Mouse (Mus musculus) stomach, postnatal 0 days (tissue): ENCODE measurements around the gene Il10. TPM values are rescaled to one million over a fixed set of nuclear protein-coding genes. Genes with fewer than 3 reads are reported as not detected.

ENCODE experiments used
- ATAC-seq: fragments of 200-750 bp; cut with Nextera tagmentation; 2 replicates; pipeline ENCODE4 v1.8.0; 2017; ENCODE audit not compliant: low FRiP score, low TSS enrichment
- DNase-seq: peaks from one replicate; pipeline ENCODE4 v3.0.0-alpha.2; 2016; ENCODE audit warnings: low spot score
- H3K27ac ChIP-seq: fragments of 300-500 bp; sonication (generic); replicated peaks from 2 replicates; pipeline ENCODE4 v1.5.1; 2014; ENCODE audit warnings: mild to moderate bottlenecking, control low read depth
- H3K27me3 ChIP-seq: fragments of 300-500 bp; sonication (generic); 2 replicates; pipeline ENCODE4 v1.6.1; 2014; ENCODE audit warnings: low read length; ENCODE audit not compliant: control insufficient read depth, insufficient read depth
- H3K36me3 ChIP-seq: fragments of 300-500 bp; sonication (generic); 2 replicates; pipeline ENCODE4 v1.6.1; 2014; ENCODE audit warnings: low read length, mixed read lengths; ENCODE audit not compliant: control insufficient read depth, insufficient read depth
- H3K4me1 ChIP-seq: fragments of 300-500 bp; sonication (generic); replicated peaks from 2 replicates; pipeline ENCODE4 v1.6.1; 2014; ENCODE audit warnings: antibody characterized with exemption; ENCODE audit not compliant: control insufficient read depth, insufficient read depth
- H3K4me2 ChIP-seq: fragments of 300-500 bp; sonication (generic); replicated peaks from 2 replicates; pipeline ENCODE4 v1.6.1; 2014; ENCODE audit warnings: low read depth, mild to moderate bottlenecking, control low read depth, moderate library complexity
- H3K4me3 ChIP-seq: fragments of 300-500 bp; sonication (generic); 2 replicates; pipeline ENCODE4 v1.5.1; 2014; ENCODE audit warnings: low read depth, low read length, control low read depth
- H3K9ac ChIP-seq: fragments of 300-500 bp; sonication (generic); 2 replicates; pipeline ENCODE4 v1.6.1; 2014; ENCODE audit warnings: mild to moderate bottlenecking, low read length, control low read depth, mixed read lengths
- H3K9me3 ChIP-seq: fragments of 300-500 bp; sonication (generic); 2 replicates; pipeline ENCODE4 v1.6.1; 2016; ENCODE audit warnings: low read length; ENCODE audit not compliant: control insufficient read depth
- CTCF ChIP-seq: IDR thresholded peaks from 2 replicates; pipeline ENCODE4 v1.5.1; 2016; ENCODE audit warnings: antibody characterized with exemption, low read depth, mild to moderate bottlenecking, moderate library complexity
- EP300 ChIP-seq: optimal IDR thresholded peaks from 2 replicates; pipeline ENCODE3; 2016; ENCODE audit warnings: antibody characterized with exemption
- WGBS: fragments of 180-500 bp; shearing (Covaris S2); extraction: QIAGEN DNeasy Blood & Tissue Kit; methylation state at CpG from one replicate; pipeline ENCODE4 v1.1.7; 2014; 5-methylcytosine and 5-hydroxymethylcytosine counted together
- polyA plus RNA-seq: library from polyadenylated mRNA; unstranded; fragments of >200 nt; fragmentation: Nextera tagmentation; extraction: Ambion mirVana; gene quantifications from 2 replicates; pipeline ENCODE4 v1.2.1, GENCODE M21; 2015

The Il10 gene
- polyA plus RNA-seq, 1 experiment from 2014 or later, result not detected

- Histone ChIP-seq H3K9ac (no peak overlapping the region), H3K4me1 (no peaks in the 10 kb centered on the region), H3K4me3 (no peak overlapping the region), H3K27ac (no peak overlapping the region), H3K4me2 (no peak overlapping the region), H3K9me3 (no peaks in the 10 kb centered on the region), H3K36me3 (peaks cover 21% of the 10 kb centered on the region), H3K27me3 (no peaks in the 10 kb centered on the region)
- peak; percentile 78 for TF ChIP-seq CTCF
- no peak for TF ChIP-seq EP300
- WGBS, result 51% methylated on average over 13 of the region's 13 CpGs
- DNase-seq (no peak), ATAC-seq (peak; percentile 19; the same call in 1 of the 2 replicates)
Measured at GRCm38 (mm10) chr1:131060290-131061253, 40.9 kb downstream of the Il10 start.

- no peak overlapping the region for H3K4me3 ChIP-seq
- H3K4me1 ChIP-seq, result no peaks in the 10 kb centered on the region
- H3K27ac ChIP-seq, result no peak overlapping the region
- no peak overlapping the region for H3K4me2 ChIP-seq
- WGBS, result 76% methylated on average over 7 of the region's 7 CpGs
- ATAC-seq (no peak), DNase-seq (no peak)
- TF ChIP-seq EP300, result no peak
- TF ChIP-seq CTCF, result no peak
- H3K36me3 ChIP-seq, result peaks cover 12% of the 10 kb centered on the region
- no peaks in the 10 kb centered on the region for H3K9me3 ChIP-seq
- H3K27me3 ChIP-seq, result no peaks in the 10 kb centered on the region
- H3K9ac ChIP-seq, result no peak overlapping the region
Measured at GRCm38 (mm10) chr1:131061740-131062254, 42.2 kb downstream of the Il10 start.

DNA sequence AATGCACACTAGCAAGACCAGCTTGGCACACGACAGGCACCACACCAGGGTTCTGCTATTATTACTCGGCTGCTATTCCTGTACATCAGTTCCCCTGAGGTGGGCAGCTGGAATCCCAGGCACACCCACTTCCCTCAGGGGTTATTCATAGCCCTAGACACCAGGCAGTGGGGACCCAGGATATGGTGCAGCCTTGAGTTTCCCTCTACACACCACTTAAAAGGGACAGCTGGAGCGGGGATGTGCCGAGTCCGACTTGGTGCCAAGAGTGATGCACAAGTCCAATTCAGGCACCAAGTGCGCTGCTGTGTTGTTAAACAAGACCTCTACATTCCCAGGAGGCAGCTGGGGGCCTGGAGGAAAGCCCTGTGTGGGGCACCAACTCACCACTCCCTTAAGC is 43.2 kb downstream of the Il10 start:
- Histone ChIP-seq H3K9ac (no peak overlapping the region), H3K36me3 (peaks cover 3% of the 10 kb centered on the region; the same call in 1 of the 2 replicates), H3K27me3 (no peaks in the 10 kb centered on the region), H3K9me3 (no peaks in the 10 kb centered on the region), H3K4me3 (no peak overlapping the region), H3K4me1 (no peaks in the 10 kb centered on the region), H3K4me2 (no peak overlapping the region), H3K27ac (no peak overlapping the region)
- TF ChIP-seq CTCF (no peak), EP300 (no peak)
- ATAC-seq (no peak), DNase-seq (no peak)
- WGBS, result 53% methylated on average over 6 of the region's 6 CpGs

GRCm38 (mm10) chr1:131064202-131064601 is 44.6 kb downstream of the Il10 start:
- H3K9ac ChIP-seq, result no peak overlapping the region
- WGBS, result 49% methylated on average over 6 of the region's 6 CpGs
- no peak overlapping the region for H3K27ac ChIP-seq
- H3K9me3 ChIP-seq, result no peaks in the 10 kb centered on the region
- ATAC-seq, result peak; percentile 58; the same call in 1 of the 2 replicates
- H3K4me1 ChIP-seq, result no peaks in the 10 kb centered on the region
- no peak overlapping the region for H3K4me2 ChIP-seq
- H3K27me3 ChIP-seq, result no peaks in the 10 kb centered on the region
- TF ChIP-seq CTCF, result no peak
- no peak for TF ChIP-seq EP300
- H3K4me3 ChIP-seq, result no peak overlapping the region
- no peaks in the 10 kb centered on the region for H3K36me3 ChIP-seq
- DNase-seq, result no peak

DNA sequence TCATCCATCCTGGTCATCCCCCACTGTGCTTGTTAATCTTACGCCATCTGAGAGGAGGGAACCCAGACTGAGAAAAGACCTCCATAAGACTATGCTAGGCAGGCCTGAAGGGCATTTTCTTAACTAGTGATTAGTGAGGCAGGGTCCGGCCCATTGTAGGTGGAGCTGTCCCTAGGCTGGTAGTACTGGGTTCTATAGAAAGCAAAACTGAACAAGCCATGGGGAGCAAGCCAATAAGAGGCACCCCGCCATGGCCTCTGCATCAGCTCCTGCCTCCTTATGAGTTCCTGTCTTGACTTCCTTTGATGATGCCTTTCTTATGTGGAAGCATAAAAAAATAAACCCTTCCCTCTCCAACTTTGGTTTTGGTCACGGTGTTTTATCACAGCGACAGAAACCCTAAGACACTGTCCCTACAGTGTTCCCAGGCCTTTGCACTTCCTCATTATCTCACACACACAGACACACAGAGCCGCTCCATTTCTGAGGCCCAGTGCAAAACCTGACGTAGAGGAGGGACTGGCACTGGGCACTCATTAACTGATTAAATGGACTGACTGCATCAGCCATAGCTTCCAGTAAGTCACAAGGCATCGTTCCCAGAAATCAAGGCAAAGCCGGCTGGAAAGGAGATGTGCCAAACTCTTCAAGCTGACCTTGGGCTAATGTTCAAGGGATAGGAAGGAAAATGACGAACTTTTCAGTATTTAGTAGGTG is 48.5 kb downstream of the Il10 start:
- no peak overlapping the region for H3K9ac ChIP-seq
- H3K4me3 ChIP-seq, result no peak overlapping the region
- no peaks in the 10 kb centered on the region for H3K9me3 ChIP-seq
- DNase-seq, result no peak
- no peaks in the 10 kb centered on the region for H3K36me3 ChIP-seq
- H3K4me2 ChIP-seq, result no peak overlapping the region
- no peak overlapping the region for H3K27ac ChIP-seq
- H3K27me3 ChIP-seq, result no peaks in the 10 kb centered on the region
- WGBS, result 86% methylated on average over 10 of the region's 10 CpGs
- no peak for ATAC-seq
- H3K4me1 ChIP-seq, result no peaks in the 10 kb centered on the region
- TF ChIP-seq EP300 (no peak), CTCF (no peak)
